Mouse (Mus musculus): Measurements from ENCODE around the gene Wdr63. TPM values are rescaled to one million over a fixed set of nuclear protein-coding genes. Genes with fewer than 3 reads are reported as not detected.

Gene Wdr63
- polyA plus RNA-seq, 1 experiment: 0.31 TPM

DNA sequence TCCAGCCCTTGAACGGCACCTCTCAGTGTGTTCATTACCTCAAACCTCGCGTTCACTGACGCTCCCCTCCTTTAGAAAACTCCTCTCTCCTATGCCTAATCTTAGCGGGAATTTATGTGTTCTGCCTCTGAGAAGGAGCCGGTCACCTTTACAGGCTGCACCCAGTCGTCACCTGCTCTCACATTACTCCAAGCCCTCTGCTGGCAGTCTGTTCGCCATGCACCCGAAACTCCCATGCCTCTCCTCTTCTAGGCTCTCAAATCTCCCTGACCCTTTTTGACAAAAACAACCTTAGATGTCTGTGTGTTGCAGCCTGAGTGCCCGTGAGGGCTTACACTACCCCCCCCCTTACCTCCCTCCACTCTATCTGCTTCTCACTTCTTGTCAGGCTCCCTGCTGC is 28.5 kb upstream of the Wdr63 start:
- 0 out of 2 replicates have a peak, but pooled peaks have one; percentile 2 for TF ChIP-seq CTCF (IDR thresholded peaks at IDR 0.05; ENCODE audit: borderline replicate concordance, insufficient read depth, low read depth, low read length)
- no peak for TF ChIP-seq POLR2A (IDR thresholded peaks at IDR 0.05; ENCODE audit: borderline replicate concordance, insufficient read depth, low read length)
- H3K27me3 ChIP-seq (ENCODE audit: control insufficient read depth, insufficient read depth, low read length): no peaks in the 10 kb centered on the region
- H3K27ac ChIP-seq (ENCODE audit: insufficient read depth, low read length): no peak overlapping the region
- 41% methylated on average over 10 of the region's 10 CpGs for WGBS
- H3K4me3 ChIP-seq (replicated peaks; ENCODE audit: insufficient read depth, low read depth, low read length): no peak overlapping the region
- DNase-seq: no peak
- no peaks in the 10 kb centered on the region for H3K4me1 ChIP-seq (ENCODE audit: control insufficient read depth, insufficient read depth, low read length)

DNA sequence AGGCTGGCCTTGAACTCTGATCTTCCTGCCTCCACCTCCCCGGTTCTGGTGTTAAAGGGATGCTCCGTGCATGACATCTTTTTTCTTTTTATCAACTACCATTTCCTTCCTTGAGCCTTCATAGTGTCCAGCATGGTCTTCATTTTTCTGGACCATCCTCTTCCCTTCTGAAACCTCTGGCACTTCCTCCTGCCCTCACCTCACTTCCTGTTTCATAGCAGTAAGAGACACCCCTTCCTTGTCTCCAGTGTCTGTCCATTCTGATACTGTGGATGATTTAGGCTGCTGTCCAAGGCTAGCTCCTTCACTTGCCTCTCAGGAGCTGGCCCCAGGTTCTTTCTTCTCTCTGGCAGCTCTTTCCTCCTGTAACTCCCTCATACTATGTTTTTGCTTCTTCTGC is 27.5 kb upstream of the Wdr63 start:
- 89% methylated on average over 2 of the region's 2 CpGs for WGBS
- Histone ChIP-seq H3K4me3 (replicated peaks; ENCODE audit: insufficient read depth, low read depth, low read length) (no peak overlapping the region), H3K4me1 (ENCODE audit: control insufficient read depth, insufficient read depth, low read length) (no peaks in the 10 kb centered on the region), H3K27me3 (ENCODE audit: control insufficient read depth, insufficient read depth, low read length) (no peaks in the 10 kb centered on the region), H3K27ac (ENCODE audit: insufficient read depth, low read length) (no peak overlapping the region)
- TF ChIP-seq CTCF (IDR thresholded peaks at IDR 0.05; ENCODE audit: borderline replicate concordance, insufficient read depth, low read depth, low read length): no peak
- no peak for TF ChIP-seq POLR2A (IDR thresholded peaks at IDR 0.05; ENCODE audit: borderline replicate concordance, insufficient read depth, low read length)
- DNase-seq: no peak

DNA sequence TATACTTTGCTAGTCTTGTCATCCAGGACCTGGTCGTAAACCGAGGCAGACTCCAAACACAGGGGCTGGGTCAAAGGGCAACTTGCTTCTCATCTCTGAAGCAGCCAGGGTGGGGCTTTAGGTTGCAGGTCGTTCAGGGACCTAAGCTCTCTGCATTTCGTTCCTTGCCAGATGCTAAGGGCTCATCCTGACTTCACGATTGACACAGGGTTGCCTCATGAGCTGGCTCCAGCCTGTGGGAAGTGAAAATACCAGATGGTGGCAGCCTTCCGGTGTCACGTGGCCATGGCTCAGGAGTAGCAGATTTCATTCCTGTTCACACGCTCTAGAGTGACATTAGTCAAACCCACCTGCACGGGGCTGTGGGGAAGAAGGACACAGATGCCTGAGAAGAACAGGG is 26.9 kb upstream of the Wdr63 start:
- 59% methylated on average over 9 of the region's 9 CpGs for WGBS
- DNase-seq: no peak
- Histone ChIP-seq H3K4me3 (replicated peaks; ENCODE audit: insufficient read depth, low read depth, low read length) (no peak overlapping the region), H3K27ac (ENCODE audit: insufficient read depth, low read length) (no peak overlapping the region), H3K4me1 (ENCODE audit: control insufficient read depth, insufficient read depth, low read length) (no peaks in the 10 kb centered on the region), H3K27me3 (ENCODE audit: control insufficient read depth, insufficient read depth, low read length) (no peaks in the 10 kb centered on the region)
- no peak for TF ChIP-seq POLR2A (IDR thresholded peaks at IDR 0.05; ENCODE audit: borderline replicate concordance, insufficient read depth, low read length)
- no peak for TF ChIP-seq CTCF (IDR thresholded peaks at IDR 0.05; ENCODE audit: borderline replicate concordance, insufficient read depth, low read depth, low read length)

DNA sequence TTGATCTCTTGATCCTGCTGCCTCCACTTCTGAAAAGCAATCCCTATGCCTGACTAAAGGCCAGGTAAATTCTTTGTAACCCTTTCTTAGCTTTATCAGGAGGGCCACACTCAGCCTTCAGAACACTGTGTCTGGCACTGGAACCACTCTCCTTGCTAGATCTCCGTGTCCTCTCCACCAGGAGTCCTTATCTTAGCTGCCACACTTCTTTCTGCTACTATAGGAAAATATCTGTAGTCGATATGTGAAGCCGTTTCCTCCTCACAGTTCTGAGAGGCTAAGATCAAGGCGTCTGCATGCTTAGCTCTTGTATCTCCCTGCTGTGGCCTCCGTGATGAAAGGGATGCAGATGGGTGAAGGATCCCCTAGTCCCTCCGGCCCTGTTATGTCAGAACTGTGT is 19.3 kb upstream of the Wdr63 start:
- no peak overlapping the region for H3K4me3 ChIP-seq (replicated peaks; ENCODE audit: insufficient read depth, low read depth, low read length)
- no peak for DNase-seq
- 79% methylated on average over 6 of the region's 6 CpGs for WGBS
- H3K4me1 ChIP-seq (ENCODE audit: control insufficient read depth, insufficient read depth, low read length): no peaks in the 10 kb centered on the region
- H3K27ac ChIP-seq (ENCODE audit: insufficient read depth, low read length): no peak overlapping the region
- no peak for TF ChIP-seq POLR2A (IDR thresholded peaks at IDR 0.05; ENCODE audit: borderline replicate concordance, insufficient read depth, low read length)
- TF ChIP-seq CTCF (IDR thresholded peaks at IDR 0.05; ENCODE audit: borderline replicate concordance, insufficient read depth, low read depth, low read length): no peak
- H3K27me3 ChIP-seq (ENCODE audit: control insufficient read depth, insufficient read depth, low read length): no peaks in the 10 kb centered on the region

DNA sequence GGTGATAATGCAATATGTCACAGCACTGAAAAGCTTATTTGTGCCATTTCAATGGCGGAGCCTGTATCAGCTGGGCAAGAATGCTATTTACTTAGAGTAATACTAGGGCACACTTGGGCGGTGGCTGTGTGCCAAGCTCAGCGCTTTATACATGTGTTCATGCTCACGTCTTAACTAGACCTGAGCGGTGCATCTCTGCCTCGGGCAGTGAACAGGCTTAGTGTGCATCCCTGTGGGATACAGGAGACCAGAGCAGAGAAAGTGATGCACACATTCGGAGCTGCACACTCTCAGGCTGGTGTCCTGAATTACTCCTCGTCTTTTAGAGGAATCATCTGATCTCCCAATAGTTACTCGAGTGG is 15.5 kb upstream of the Wdr63 start:
- Histone ChIP-seq H3K27ac (ENCODE audit: insufficient read depth, low read length) (no peak overlapping the region), H3K4me1 (ENCODE audit: control insufficient read depth, insufficient read depth, low read length) (no peaks in the 10 kb centered on the region), H3K27me3 (ENCODE audit: control insufficient read depth, insufficient read depth, low read length) (0 out of 2 replicates have a peak, but pooled peaks cover 2% of the 10 kb centered on the region), H3K4me3 (replicated peaks; ENCODE audit: insufficient read depth, low read depth, low read length) (no peak overlapping the region)
- WGBS: 39% methylated on average over 9 of the region's 9 CpGs
- no peak for TF ChIP-seq CTCF (IDR thresholded peaks at IDR 0.05; ENCODE audit: borderline replicate concordance, insufficient read depth, low read depth, low read length)
- TF ChIP-seq POLR2A (IDR thresholded peaks at IDR 0.05; ENCODE audit: borderline replicate concordance, insufficient read depth, low read length): no peak
- no peak for DNase-seq

DNA sequence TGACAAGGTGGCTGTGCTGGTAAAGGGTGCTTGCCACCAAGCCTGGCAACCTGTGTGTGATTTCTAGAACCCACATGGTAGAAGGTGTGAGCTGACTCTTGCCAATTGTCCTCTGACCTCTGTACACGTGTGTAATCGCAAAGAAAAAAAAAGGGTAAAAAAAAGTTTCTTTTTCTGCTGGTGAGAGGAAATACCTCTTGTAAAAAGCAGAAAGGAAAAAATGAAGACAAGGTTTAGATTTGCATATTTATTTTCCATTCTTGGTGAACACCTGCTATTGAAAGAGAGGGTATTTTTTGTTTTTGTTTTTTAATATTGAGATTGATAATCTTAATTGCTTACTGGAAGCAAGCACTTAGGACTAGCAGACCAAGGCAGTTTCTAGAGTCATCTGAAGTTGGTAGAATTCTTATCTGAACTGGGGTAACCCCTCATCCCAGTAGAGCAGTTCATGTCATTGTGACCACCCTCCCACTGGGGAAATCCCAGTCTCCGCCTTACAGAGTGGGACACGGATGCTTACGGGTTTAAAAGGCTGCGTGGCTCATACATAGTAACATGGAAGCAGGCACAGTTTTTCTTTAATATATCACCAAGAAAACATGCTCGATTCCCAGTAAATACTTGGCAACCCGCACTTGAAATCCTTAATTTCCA is 15.0 kb upstream of the Wdr63 start:
- TF ChIP-seq CTCF (IDR thresholded peaks at IDR 0.05; ENCODE audit: borderline replicate concordance, insufficient read depth, low read depth, low read length): no peak
- TF ChIP-seq POLR2A (IDR thresholded peaks at IDR 0.05; ENCODE audit: borderline replicate concordance, insufficient read depth, low read length): no peak
- WGBS: 80% methylated on average over 8 of the region's 8 CpGs
- Histone ChIP-seq H3K27me3 (ENCODE audit: control insufficient read depth, insufficient read depth, low read length) (0 out of 2 replicates have a peak, but pooled peaks cover 2% of the 10 kb centered on the region), H3K27ac (ENCODE audit: insufficient read depth, low read length) (no peak overlapping the region), H3K4me3 (replicated peaks; ENCODE audit: insufficient read depth, low read depth, low read length) (no peak overlapping the region), H3K4me1 (ENCODE audit: control insufficient read depth, insufficient read depth, low read length) (no peaks in the 10 kb centered on the region)
- no peak for DNase-seq

DNA sequence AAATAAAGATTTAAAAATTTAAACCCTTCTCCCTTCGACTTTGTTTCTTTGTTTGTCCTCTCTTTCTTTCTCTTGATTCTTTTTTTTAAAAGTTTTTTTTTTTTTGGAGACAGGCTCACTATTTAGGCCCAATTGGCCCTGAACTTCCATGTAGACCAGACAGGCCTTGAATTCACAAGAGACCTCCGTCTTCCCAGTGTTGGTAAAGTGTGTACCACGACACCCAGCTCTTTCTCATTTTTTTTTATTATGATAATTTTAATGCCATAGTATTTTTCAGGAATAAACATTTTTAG is 14.1 kb upstream of the Wdr63 start:
- Histone ChIP-seq H3K27ac (ENCODE audit: insufficient read depth, low read length) (no peak overlapping the region), H3K4me3 (replicated peaks; ENCODE audit: insufficient read depth, low read depth, low read length) (no peak overlapping the region), H3K27me3 (ENCODE audit: control insufficient read depth, insufficient read depth, low read length) (0 out of 2 replicates have a peak, but pooled peaks cover 2% of the 10 kb centered on the region), H3K4me1 (ENCODE audit: control insufficient read depth, insufficient read depth, low read length) (no peaks in the 10 kb centered on the region)
- 71% methylated on average over 3 of the region's 3 CpGs for WGBS
- TF ChIP-seq POLR2A (IDR thresholded peaks at IDR 0.05; ENCODE audit: borderline replicate concordance, insufficient read depth, low read length) (no peak), CTCF (IDR thresholded peaks at IDR 0.05; ENCODE audit: borderline replicate concordance, insufficient read depth, low read depth, low read length) (no peak)
- no peak for DNase-seq

DNA sequence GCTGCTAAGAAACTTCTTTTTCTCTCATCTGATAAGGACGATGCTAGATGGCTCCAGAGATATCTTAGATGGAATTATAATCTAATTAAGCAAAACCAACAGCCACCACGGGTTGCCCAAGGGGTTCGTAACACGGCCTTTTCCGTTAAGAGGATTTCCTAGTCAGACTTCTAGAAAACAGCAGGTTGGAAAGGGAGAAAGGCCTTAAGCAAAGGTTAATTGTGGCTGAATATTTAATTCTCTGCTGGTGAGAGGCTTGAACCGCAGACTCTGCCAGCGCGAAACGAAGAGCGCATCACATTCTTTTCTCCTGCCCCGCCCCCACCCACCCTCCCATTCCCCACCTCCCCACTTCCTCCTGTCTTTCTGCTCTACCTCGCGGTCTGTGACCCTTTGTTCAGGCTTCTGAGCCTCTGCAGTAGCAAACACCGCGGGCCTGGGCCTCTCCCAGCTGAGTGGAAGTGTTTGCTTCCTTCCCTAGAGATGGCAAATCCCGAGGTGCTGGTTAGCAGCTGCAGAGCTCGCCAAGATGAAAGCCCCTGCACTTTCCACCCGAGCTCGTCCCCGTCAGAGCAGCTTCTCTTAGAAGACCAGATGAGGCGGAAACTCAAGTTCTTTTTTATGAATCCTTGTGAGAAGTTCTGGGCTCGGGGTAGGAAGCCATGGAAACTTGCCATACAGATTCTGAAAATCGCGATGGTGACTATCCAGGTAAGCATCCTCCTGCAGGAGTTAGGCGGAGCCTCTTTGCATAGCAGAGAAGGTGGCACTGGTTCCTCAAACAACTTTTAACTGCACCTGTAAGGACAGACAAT is 13.6 kb upstream of the Wdr63 start:
- Histone ChIP-seq H3K27ac (ENCODE audit: insufficient read depth, low read length) (no peak overlapping the region), H3K27me3 (ENCODE audit: control insufficient read depth, insufficient read depth, low read length) (0 out of 2 replicates have a peak, but pooled peaks cover 2% of the 10 kb centered on the region), H3K4me1 (ENCODE audit: control insufficient read depth, insufficient read depth, low read length) (no peaks in the 10 kb centered on the region), H3K4me3 (replicated peaks; ENCODE audit: insufficient read depth, low read depth, low read length) (no peak overlapping the region)
- TF ChIP-seq POLR2A (IDR thresholded peaks at IDR 0.05; ENCODE audit: borderline replicate concordance, insufficient read depth, low read length) (no peak), CTCF (IDR thresholded peaks at IDR 0.05; ENCODE audit: borderline replicate concordance, insufficient read depth, low read depth, low read length) (no peak)
- no peak for DNase-seq
- 16% methylated on average over 25 of the region's 25 CpGs for WGBS

Data from cerebellum, adult 2 months (tissue).